Mouse (Mus musculus) cortical plate, adult 2 months (tissue): ENCODE measurements around the gene Nat8f5. TPM values are rescaled to one million over a fixed set of nuclear protein-coding genes. Genes with fewer than 3 reads are reported as not detected.
"Not testable (repeated sequence)": the region's sequence is repeated elsewhere in the genome, so short reads cannot be mapped to it uniquely, and the experiment has no call there.

Experiments used
- H3K27ac ChIP-seq: fragments of 200-500 bp; 2 replicates; pipeline ENCODE4 v1.5.1; 2012; ENCODE audit warnings: low read length, control low read depth, inconsistent platforms; ENCODE audit not compliant: insufficient read depth
- H3K4me1 ChIP-seq: fragments of 200-500 bp; 2 replicates; pipeline ENCODE4 v1.6.1; 2011; ENCODE audit warnings: low read length; ENCODE audit not compliant: control insufficient read depth, insufficient read depth
- H3K4me3 ChIP-seq: fragments of 200-500 bp; 2 replicates; pipeline ENCODE4 v1.5.1; 2011; ENCODE audit warnings: mild to moderate bottlenecking, low read length, control low read depth; ENCODE audit not compliant: insufficient read depth
- CTCF ChIP-seq: fragments of 200-500 bp; IDR thresholded peaks from 2 replicates; pipeline ENCODE4 v1.5.1; 2011; ENCODE audit warnings: mild to moderate bottlenecking, control low read depth, low read length; ENCODE audit not compliant: insufficient read depth; ENCODE audit errors: extremely low read depth
- POLR2A ChIP-seq: fragments of 200-500 bp; IDR thresholded peaks from 2 replicates; pipeline ENCODE4 v1.6.1; 2011; ENCODE audit warnings: mild to moderate bottlenecking, low read length, control low read depth; ENCODE audit not compliant: insufficient read depth; ENCODE audit errors: extremely low read depth
- polyA plus RNA-seq: library from polyadenylated mRNA; depleted of rRNA; stranded (reverse); fragments of >200 nt; gene quantifications from 2 replicates; pipeline ENCODE4 v1.2.3, GENCODE M21; 2012; rRNA removed

Nat8f5 gene
- polyA plus RNA-seq, 1 experiment: 7.1 TPM

DNA sequence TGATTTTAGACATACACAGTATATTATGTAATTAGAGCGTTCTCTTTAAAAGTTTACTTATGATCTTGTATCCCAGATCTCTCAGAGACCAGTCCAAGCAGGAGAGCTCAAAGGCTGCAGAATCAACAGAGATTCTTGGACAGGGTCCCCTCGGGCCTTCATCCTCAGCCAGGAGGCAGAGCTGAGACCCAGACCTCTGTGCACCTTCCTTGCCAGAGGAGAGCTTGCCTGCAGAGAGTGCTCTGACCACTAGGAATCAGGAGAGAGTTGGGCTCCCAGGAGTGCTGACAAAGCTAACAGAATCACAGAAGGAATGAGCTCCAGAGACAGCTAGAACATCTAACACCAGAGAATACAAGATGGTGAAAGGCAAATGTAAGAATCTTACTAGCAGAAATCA lies 7.4 kb downstream of the Nat8f5 start:
- Histone ChIP-seq H3K27ac (no peak overlapping the region), H3K4me1 (no peaks in the 10 kb centered on the region), H3K4me3 (no peak overlapping the region)
- TF ChIP-seq CTCF (no peak), POLR2A (no peak)

DNA sequence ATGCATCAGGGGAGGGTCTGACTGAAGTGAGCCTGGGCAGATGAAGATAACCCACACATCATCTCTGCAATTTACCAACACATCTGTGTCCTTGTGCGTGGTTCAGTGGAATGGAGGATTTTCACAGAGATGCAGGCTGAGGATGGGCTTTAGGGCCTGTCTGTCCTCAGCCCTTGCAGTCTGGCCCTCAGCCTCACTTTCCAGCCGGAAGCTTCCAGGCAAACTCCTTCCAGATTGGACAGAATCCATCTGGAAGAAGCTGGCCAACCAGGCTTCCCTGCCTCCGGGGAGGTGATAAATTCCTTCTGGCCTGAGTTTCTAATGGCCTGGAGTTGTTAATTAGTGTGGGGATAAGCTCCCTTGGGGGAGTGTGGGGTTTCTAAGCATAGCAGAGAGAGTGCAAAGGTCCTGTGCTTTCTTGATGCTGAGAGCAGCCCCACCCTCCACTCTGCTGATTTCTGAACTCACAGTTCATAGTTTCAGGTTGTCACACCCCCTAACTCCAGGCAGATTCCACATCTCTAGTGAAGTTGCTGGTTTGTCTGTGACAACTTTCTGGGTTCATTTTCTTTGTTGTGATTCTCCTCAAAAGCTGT lies 9.7 kb downstream of the Nat8f5 start:
- not testable (repeated sequence) for H3K4me3 ChIP-seq, H3K27ac ChIP-seq, H3K4me1 ChIP-seq

GRCm38 (mm10) chr6:85810514-85810913 lies 10.3 kb downstream of the Nat8f5 start:
- not testable (repeated sequence) for H3K4me3 ChIP-seq, H3K4me1 ChIP-seq, H3K27ac ChIP-seq

DNA sequence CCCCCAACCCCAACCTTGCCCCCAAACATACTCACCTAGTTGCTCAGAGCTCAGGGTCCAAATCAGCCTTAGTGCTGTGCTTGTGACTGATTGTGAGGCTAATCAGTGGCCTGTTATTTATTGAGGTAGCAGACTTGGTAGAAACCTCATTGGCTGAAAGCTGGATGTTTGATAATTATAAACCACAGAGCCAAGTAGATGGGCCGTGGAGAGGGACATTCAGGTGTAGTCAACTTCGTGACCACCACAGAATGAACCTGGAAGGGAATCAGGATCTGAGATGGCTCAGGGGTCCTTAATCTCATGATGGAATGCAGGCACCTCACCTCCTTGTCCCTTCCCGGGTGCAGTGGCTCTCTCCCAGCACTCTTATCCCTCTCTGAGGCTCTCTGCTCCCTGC lies 11.0 kb downstream of the Nat8f5 start:
- not testable (repeated sequence) for H3K27ac ChIP-seq, H3K4me1 ChIP-seq, H3K4me3 ChIP-seq

GRCm38 (mm10) chr6:85803180-85803579 lies 17.6 kb downstream of the Nat8f5 start:
- not testable (repeated sequence) for H3K4me3 ChIP-seq, H3K4me1 ChIP-seq, H3K27ac ChIP-seq

Other genes with a start within 250 kb of the Nat8f5 start
- 4.2 and 4.4 TPM in 2 replicates for gene Alms1, start 233.4 kb downstream of the Nat8f5 start, polyA plus RNA-seq
- 0.84 and 1.6 TPM in 2 replicates for gene Nat8f7, start 107.8 kb downstream of the Nat8f5 start, polyA plus RNA-seq
- gene Nat8f3, start 55.2 kb downstream of the Nat8f5 start, polyA plus RNA-seq: 13.7 and 15.4 TPM in 2 replicates
- gene Nat8f6, start within 50 bp of the Nat8f5 start, polyA plus RNA-seq: 1.6 and 2.8 TPM in 2 replicates
- gene Nat8, start 11.1 kb upstream of the Nat8f5 start, polyA plus RNA-seq: 4.3 and 4.4 TPM in 2 replicates
- 0.36 and 0.40 TPM in 2 replicates for gene Nat8f2, start 48.2 kb upstream of the Nat8f5 start, polyA plus RNA-seq
- gene Nat8f4, start 83.9 kb upstream of the Nat8f5 start, polyA plus RNA-seq: 11.6 and 12.0 TPM in 2 replicates
- gene Tprkb, start 90.9 kb upstream of the Nat8f5 start, polyA plus RNA-seq: 109 and 124 TPM in 2 replicates
- gene Nat8f1, start 94.7 kb upstream of the Nat8f5 start, polyA plus RNA-seq: 43.9 and 46.0 TPM in 2 replicates
- 94.9 and 97.4 TPM in 2 replicates for gene Dusp11, start 140.7 kb upstream of the Nat8f5 start, polyA plus RNA-seq
- gene Figla, start 195.2 kb upstream of the Nat8f5 start, polyA plus RNA-seq: 0.35 TPM in 1 of 2 replicates, not detected in the other
- 121 and 124 TPM in 2 replicates for gene Add2, start 207.7 kb upstream of the Nat8f5 start, polyA plus RNA-seq